Mouse (Mus musculus): ENCODE results near the gene Slc15a2. TPM values are rescaled to one million over a fixed set of nuclear protein-coding genes. Genes with fewer than 3 reads are reported as not detected.

The Slc15a2 gene
- total RNA-seq, 1 experiment = 6.6 TPM

- Histone ChIP-seq H3K4me1 (ENCODE audit: control insufficient read depth in 2 of 2, insufficient read depth in 2 of 2, low read length in 2 of 2, poor library complexity in 1 of 2) (no peaks in the 10 kb centered on the region), H3K27ac (ENCODE audit: insufficient read depth, low read depth, low read length, poor library complexity, severe bottlenecking) (no peak overlapping the region), H3K9me3 (ENCODE audit: control insufficient read depth, insufficient read depth, low read depth, low read length) (no peaks in the 10 kb centered on the region), H3K36me3 (ENCODE audit: control insufficient read depth, insufficient read depth, low read length, poor library complexity, severe bottlenecking) (peaks cover 4% of the 10 kb centered on the region; the same call in 1 of the 2 replicates), H3K9ac (ENCODE audit: insufficient read depth, low read depth, low read length, poor library complexity, severe bottlenecking) (no peak overlapping the region), H3K4me3 (ENCODE audit: insufficient read depth in 1 of 2, low read depth in 1 of 2, low read length in 2 of 2, poor library complexity in 1 of 2, severe bottlenecking in 1 of 2) (no peak overlapping the region)
- in situ Hi-C loops (cut with MboI; ENCODE audit: low sequenced_read_pairs in 2 of 2, unreplicated experiment in 2 of 2) = no loop called here
- TF ChIP-seq MAFK (IDR thresholded peaks at IDR 0.05; ENCODE audit: insufficient read depth, low read depth, low read length) = no peak
- TF ChIP-seq ZC3H11A (IDR thresholded peaks at IDR 0.05; ENCODE audit: borderline replicate concordance, low read depth, low read length) = no peak
- no peak for TF ChIP-seq ZNF384 (IDR thresholded peaks at IDR 0.05; ENCODE audit: low read depth, low read length)
- TF ChIP-seq CHD2 (IDR thresholded peaks at IDR 0.05; ENCODE audit: low read depth, low read length) = no peak
- no peak for TF ChIP-seq HCFC1 (IDR thresholded peaks at IDR 0.05; ENCODE audit: borderline replicate concordance, insufficient read depth, low read length)
- DNase-seq (ENCODE audit: low read depth, low spot score) = no peak
Observed at GRCm38 (mm10) chr16:36728959-36729358, 55.8 kb downstream of the Slc15a2 start.

GRCm38 (mm10) chr16:36723880-36724443, 60.8 kb downstream of the Slc15a2 start:
- DNase-seq (ENCODE audit: low read depth, low spot score) = no peak
- in situ Hi-C loops (cut with MboI; ENCODE audit: low sequenced_read_pairs in 2 of 2, unreplicated experiment in 2 of 2) = no loop called here
- no peak for TF ChIP-seq HCFC1 (IDR thresholded peaks at IDR 0.05; ENCODE audit: borderline replicate concordance, insufficient read depth, low read length)
- no peak for TF ChIP-seq CHD2 (IDR thresholded peaks at IDR 0.05; ENCODE audit: low read depth, low read length)
- Histone ChIP-seq H3K4me3 (ENCODE audit: insufficient read depth in 1 of 2, low read depth in 1 of 2, low read length in 2 of 2, poor library complexity in 1 of 2, severe bottlenecking in 1 of 2) (no peak overlapping the region), H3K36me3 (ENCODE audit: control insufficient read depth, insufficient read depth, low read length, poor library complexity, severe bottlenecking) (peaks cover 7% of the 10 kb centered on the region; the same call in 1 of the 2 replicates), H3K9me3 (ENCODE audit: control insufficient read depth, insufficient read depth, low read depth, low read length) (no peaks in the 10 kb centered on the region), H3K9ac (ENCODE audit: insufficient read depth, low read depth, low read length, poor library complexity, severe bottlenecking) (no peak overlapping the region), H3K27ac (ENCODE audit: insufficient read depth, low read depth, low read length, poor library complexity, severe bottlenecking) (no peak overlapping the region), H3K4me1 (ENCODE audit: control insufficient read depth in 2 of 2, insufficient read depth in 2 of 2, low read length in 2 of 2, poor library complexity in 1 of 2) (peaks cover 1 to 8% of the 10 kb centered on the region in 2 experiments; a peak in 2 of 4 replicates)

GRCm38 (mm10) chr16:36722739-36723138, 62.0 kb downstream of the Slc15a2 start:
- no peak for DNase-seq (ENCODE audit: low read depth, low spot score)
- in situ Hi-C loops (cut with MboI; ENCODE audit: low sequenced_read_pairs in 2 of 2, unreplicated experiment in 2 of 2) = no loop called here
- Histone ChIP-seq H3K4me1 (ENCODE audit: control insufficient read depth in 2 of 2, insufficient read depth in 2 of 2, low read length in 2 of 2, poor library complexity in 1 of 2) (peaks cover 1 to 8% of the 10 kb centered on the region in 2 experiments; a peak in 2 of 4 replicates), H3K4me3 (ENCODE audit: insufficient read depth in 1 of 2, low read depth in 1 of 2, low read length in 2 of 2, poor library complexity in 1 of 2, severe bottlenecking in 1 of 2) (peak overlapping the region; percentile 52 to 61; a peak in 3 of 4 replicates), H3K36me3 (ENCODE audit: control insufficient read depth, insufficient read depth, low read length, poor library complexity, severe bottlenecking) (peaks cover 8% of the 10 kb centered on the region; the same call in 1 of the 2 replicates), H3K27ac (ENCODE audit: insufficient read depth, low read depth, low read length, poor library complexity, severe bottlenecking) (no peak overlapping the region), H3K9ac (ENCODE audit: insufficient read depth, low read depth, low read length, poor library complexity, severe bottlenecking) (peak overlapping the region; percentile 29; the same call in 1 of the 2 replicates), H3K9me3 (ENCODE audit: control insufficient read depth, insufficient read depth, low read depth, low read length) (no peaks in the 10 kb centered on the region)
- TF ChIP-seq HCFC1 (IDR thresholded peaks at IDR 0.05; ENCODE audit: borderline replicate concordance, insufficient read depth, low read length) = no peak
- no peak for TF ChIP-seq ZC3H11A (IDR thresholded peaks at IDR 0.05; ENCODE audit: borderline replicate concordance, low read depth, low read length)
- no peak for TF ChIP-seq MAFK (IDR thresholded peaks at IDR 0.05; ENCODE audit: insufficient read depth, low read depth, low read length)
- TF ChIP-seq ZNF384 (IDR thresholded peaks at IDR 0.05; ENCODE audit: low read depth, low read length) = no peak
- TF ChIP-seq CHD2 (IDR thresholded peaks at IDR 0.05; ENCODE audit: low read depth, low read length) = no peak

- in situ Hi-C loops (cut with MboI; ENCODE audit: low sequenced_read_pairs in 2 of 2, unreplicated experiment in 2 of 2) = no loop called here
- DNase-seq (ENCODE audit: low read depth, low spot score) = no peak
Observed at GRCm38 (mm10) chr16:36720194-36721055, 64.3 kb downstream of the Slc15a2 start.

More at GRCm38 (mm10) chr16:36720194-36721055, 64.3 kb downstream of the Slc15a2 start:
- Histone ChIP-seq H3K4me3 (ENCODE audit: insufficient read depth in 1 of 2, low read depth in 1 of 2, low read length in 2 of 2, poor library complexity in 1 of 2, severe bottlenecking in 1 of 2) (no peak overlapping the region), H3K9ac (ENCODE audit: insufficient read depth, low read depth, low read length, poor library complexity, severe bottlenecking) (no peak overlapping the region), H3K27ac (ENCODE audit: insufficient read depth, low read depth, low read length, poor library complexity, severe bottlenecking) (no peak overlapping the region), H3K4me1 (ENCODE audit: control insufficient read depth in 2 of 2, insufficient read depth in 2 of 2, low read length in 2 of 2, poor library complexity in 1 of 2) (peaks cover 1 to 8% of the 10 kb centered on the region in 2 experiments; a peak in 2 of 4 replicates), H3K9me3 (ENCODE audit: control insufficient read depth, insufficient read depth, low read depth, low read length) (no peaks in the 10 kb centered on the region), H3K36me3 (ENCODE audit: control insufficient read depth, insufficient read depth, low read length, poor library complexity, severe bottlenecking) (peaks cover 16% of the 10 kb centered on the region)
- TF ChIP-seq ZC3H11A (IDR thresholded peaks at IDR 0.05; ENCODE audit: borderline replicate concordance, low read depth, low read length) = no peak; the same call in 1 of the 2 replicates
